Mouse (Mus musculus) B cell, adult 62 days (primary cell): ENCODE data around the gene Txndc12. TPM values are rescaled to one million over a fixed set of nuclear protein-coding genes. Genes with fewer than 3 reads are reported as not detected.

Source experiments
- total RNA-seq: library from RNA; stranded (reverse); gene quantifications from 4 replicates; pipeline ENCODE4 v1.2.4, GENCODE M21; 2023

Txndc12 gene
- 25.8 to 30.8 TPM (median 28.1 TPM) in 4 replicates for total RNA-seq

DNA sequence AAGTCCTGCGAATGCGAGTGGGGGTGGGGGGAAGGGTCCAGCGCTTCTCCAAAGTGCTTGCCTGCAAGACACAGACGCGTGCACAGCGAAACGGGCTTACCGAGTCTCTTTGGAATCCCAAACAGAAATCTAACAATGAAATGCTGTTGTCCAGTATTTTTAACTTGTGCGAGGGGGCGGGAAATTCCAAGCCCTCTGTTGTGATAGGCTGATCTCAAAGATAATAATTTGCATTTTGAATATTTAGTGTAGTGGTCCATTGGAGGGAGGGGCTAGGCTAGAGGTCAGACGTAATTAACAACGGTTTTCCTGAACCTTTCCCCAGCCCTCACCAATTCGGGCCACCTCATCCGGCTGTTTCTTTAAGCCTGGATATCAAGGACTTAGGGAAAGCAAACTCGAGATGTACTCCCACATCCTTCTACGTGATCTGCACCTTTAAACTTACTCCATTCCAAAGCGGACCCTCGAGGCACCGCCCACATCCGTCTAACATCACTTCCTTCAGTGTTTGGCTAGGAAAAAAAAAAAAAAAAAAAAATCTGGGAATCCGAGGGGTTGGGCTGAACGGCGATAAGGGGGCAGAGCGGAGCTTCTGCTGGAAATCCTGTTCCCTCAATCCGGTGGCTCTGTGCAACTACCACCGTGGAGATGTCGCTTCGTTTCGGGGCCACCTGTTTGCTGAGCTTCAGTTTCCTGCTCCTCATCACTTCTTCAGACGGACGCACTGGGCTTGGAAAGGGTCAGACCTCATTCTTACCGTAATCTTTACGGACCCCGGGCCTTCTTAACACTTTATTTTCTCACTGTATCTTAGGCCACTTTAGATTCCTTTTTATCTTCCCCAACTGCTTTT, at the start of gene Txndc12:
Txndc12 (plus strand) TSS at position 487 of the 856 bp plus-strand sequence.

DNA sequence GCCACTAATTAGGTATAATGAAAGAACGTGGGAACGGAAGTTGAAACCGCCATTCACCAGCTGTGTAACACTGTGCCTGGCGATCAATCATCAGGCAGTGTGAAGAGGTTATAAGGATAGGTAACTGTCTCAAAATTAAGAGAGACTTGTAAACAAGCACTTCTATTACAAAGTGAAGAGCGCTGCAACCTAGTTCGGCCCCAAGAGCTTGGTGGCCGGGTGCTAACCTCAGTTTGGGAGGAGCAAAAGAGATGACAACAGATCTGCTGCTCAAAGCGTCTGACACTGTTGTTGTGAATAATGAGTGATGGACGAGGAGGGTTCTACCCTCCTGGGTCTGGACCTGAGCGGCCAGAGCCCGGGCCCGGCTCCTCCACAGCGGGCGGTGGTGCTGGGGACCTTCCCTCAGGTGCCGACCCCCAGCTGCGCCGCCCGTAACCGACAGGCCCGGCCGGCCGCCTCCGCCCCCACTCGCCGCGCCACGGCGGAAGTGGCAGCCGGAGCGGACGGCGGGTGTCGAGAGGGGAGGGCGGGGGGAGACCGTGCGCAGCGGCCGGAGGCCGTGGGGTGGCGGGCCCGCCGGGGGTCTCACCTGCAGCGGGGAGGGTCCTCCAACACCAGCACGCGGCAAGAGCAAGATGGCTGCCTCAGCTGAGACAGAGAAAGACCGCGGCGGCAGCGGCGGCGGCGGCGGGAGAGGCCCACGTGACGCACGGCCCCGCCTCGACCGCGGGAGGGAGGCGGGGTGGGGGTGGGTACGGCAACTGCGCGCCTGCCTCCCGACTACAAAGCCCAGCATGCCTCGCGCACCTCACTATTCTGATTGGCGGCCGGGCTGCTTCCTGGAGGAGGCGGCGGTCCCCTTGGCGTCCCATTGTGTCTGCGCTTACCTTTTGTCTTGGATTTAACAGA, 1.2 kb upstream of the Txndc12 start, which contains the start of gene Btf3l4:
Btf3l4 (minus strand) TSS at position 699 of the 912 bp plus-strand sequence.

DNA sequence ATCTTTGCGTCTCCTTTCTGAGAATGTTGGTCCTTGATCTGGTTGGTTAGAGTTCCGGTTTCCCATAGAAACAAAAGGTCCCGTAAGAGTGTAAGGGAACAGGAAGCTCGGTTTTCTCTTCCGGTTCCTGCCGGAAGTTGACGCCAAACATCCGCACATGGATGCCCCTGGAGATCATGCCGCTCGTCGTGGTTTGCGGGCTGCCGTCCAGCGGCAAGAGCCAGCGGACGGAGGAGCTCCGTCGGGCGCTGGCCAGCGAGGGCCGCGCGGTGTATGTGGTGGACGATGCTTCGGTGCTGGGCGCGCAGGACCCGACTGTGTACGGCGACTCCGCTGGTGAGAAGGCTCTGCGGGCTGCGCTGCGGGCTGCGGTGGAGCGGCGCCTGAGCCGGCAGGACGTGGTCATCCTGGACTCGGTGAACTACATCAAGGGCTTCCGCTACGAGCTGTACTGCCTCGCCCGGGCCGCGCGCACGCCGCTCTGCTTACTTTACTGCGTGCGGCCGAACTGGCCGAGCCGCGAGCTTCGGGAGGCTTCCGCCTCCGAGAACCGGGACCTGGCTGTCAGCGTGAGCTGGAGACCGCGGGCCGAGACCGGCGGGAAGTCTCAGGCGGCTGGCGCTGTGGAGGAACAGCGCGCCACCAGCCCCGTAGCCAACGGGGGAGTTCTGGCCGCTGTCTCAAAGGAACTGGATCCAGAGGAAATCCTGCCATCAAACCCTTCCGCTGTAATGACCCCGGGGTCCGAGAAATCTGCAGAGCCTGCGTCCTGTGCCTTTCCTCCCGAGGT, 13.5 kb downstream of the Txndc12 start, which contains the start of gene Kti12:
Kti12 (plus strand) TSS at position 71 of the 790 bp plus-strand sequence.

GRCm38 (mm10) chr4:108848505-108848848, 14.1 kb downstream of the Txndc12 start, which contains the start of gene A730015C16Rik:
TSS of gene A730015C16Rik (minus strand) at chr4:108848619.

DNA sequence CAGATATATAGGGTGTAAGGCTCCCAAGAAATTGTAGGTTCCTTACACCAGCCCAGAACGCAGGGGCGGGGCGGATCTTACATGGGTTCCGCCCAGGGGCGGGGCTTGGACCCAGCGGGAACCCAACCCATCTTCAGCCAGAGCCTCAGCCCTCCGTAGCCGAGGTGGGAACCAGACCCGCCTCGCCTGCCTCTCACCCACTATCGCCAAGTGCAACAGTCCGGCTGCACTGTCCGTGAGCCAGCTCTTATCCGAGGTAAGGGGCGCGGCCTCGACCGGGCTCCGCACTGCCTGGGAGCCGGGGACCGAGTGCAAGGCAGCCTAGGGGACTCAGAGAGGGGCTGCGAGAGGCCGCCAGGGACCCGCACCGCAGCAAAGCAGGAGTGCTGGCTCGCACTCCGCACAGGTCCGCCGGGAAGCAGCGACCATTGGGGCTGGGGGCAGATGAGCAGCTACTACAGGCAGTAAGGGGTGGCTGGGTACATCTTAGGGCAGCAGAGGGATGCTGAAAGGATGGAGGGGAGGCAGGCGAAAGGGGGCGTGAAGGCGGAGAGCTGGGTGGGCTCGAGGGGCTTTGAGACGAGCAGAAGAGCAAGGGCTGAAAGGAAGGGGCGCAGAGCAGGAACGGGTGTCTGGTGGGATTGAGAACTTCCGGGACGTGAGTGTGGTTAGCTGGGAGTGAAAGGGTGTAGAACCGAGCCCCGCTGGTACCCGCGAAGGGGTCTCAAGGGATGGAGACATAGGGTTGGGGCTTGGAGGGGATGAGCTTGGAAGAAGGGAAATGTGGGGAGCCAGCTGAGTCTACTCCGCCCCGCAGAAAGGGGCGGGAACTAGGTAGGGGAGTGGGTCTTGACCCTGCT, 44.8 kb downstream of the Txndc12 start, which contains the start of gene Rab3b:
Rab3b (plus strand) TSS at position 101 of the 860 bp plus-strand sequence.

Other genes starting within 250 kb of the Txndc12 start
- 107 to 116 TPM (median 111 TPM) in 4 replicates for gene Cc2d1b, start 214.7 kb upstream of the Txndc12 start, total RNA-seq
- gene 3110021N24Rik, start 115.0 kb upstream of the Txndc12 start, total RNA-seq = not detected in 4 replicates
- gene Zfyve9, start 53.8 kb upstream of the Txndc12 start, total RNA-seq = 0.15 to 0.28 TPM (median 0.18 TPM) in 3 of 4 replicates, not detected in the other
- 65.3 to 70.0 TPM (median 67.5 TPM) in 4 replicates for gene Btf3l4, start 987 bp upstream of the Txndc12 start, total RNA-seq
- 22.9 to 26.7 TPM (median 25.6 TPM) in 4 replicates for gene Kti12, start 13.2 kb downstream of the Txndc12 start, total RNA-seq
- gene A730015C16Rik, start 14.0 kb downstream of the Txndc12 start, total RNA-seq = 0.47 to 0.48 TPM in 2 of 4 replicates, not detected in the others
- 0.33 to 0.34 TPM in 2 of 4 replicates, not detected in the others for gene Rab3b, start 44.5 kb downstream of the Txndc12 start, total RNA-seq
- 194 to 242 TPM (median 235 TPM) in 4 replicates for gene Nrd1, start 166.1 kb downstream of the Txndc12 start, total RNA-seq